Mouse (Mus musculus) brain, embryonic 14.5 days (tissue): ENCODE data around the gene Uqcr11.

ENCODE experiments used
- CTCF ChIP-seq: fragments of 200-500 bp; IDR thresholded peaks from 2 replicates; pipeline ENCODE4 v1.5.1; 2012; ENCODE audit warnings: inconsistent platforms, mild to moderate bottlenecking, moderate library complexity, borderline replicate concordance; ENCODE audit not compliant: insufficient read depth, insufficient read length; ENCODE audit errors: extremely low read depth
- POLR2A ChIP-seq: fragments of 200-500 bp; IDR thresholded peaks from 2 replicates; pipeline ENCODE4 v1.6.1; 2012; ENCODE audit warnings: mild to moderate bottlenecking, inconsistent platforms, borderline replicate concordance; ENCODE audit not compliant: poor library complexity, insufficient read depth, insufficient read length, severe bottlenecking; ENCODE audit errors: extremely low read depth

GRCm38 (mm10) chr10:80398174-80398535 is 8.5 kb downstream of the Uqcr11 start:
- TF ChIP-seq CTCF, result no peak
- TF ChIP-seq POLR2A, result no peak
